Mouse (Mus musculus) Muller cell, postnatal 12 days (primary cell): ENCODE measurements around the gene Nomo1.

Source experiments
- DNase-seq: peaks from one replicate; pipeline ENCODE4 v3.0.0-alpha.2; 2015; ENCODE audit errors: inconsistent ontology term

Gene Nomo1

GRCm38 (mm10) chr7:46045882-46046281 lies 12.4 kb downstream of the Nomo1 start:
- DNase-seq: no peak

GRCm38 (mm10) chr7:46047873-46048562 lies 14.5 kb downstream of the Nomo1 start:
- DNase-seq: no peak

GRCm38 (mm10) chr7:46049981-46050380 lies 16.5 kb downstream of the Nomo1 start:
- DNase-seq: no peak

- DNase-seq: no peak
Observed at GRCm38 (mm10) chr7:46052161-46052821, 18.8 kb downstream of the Nomo1 start.

- DNase-seq: no peak
Observed at GRCm38 (mm10) chr7:46053566-46053965, 20.1 kb downstream of the Nomo1 start.

- DNase-seq: no peak
Observed at GRCm38 (mm10) chr7:46058882-46059281, 25.4 kb downstream of the Nomo1 start.

- DNase-seq: no peak
Observed at GRCm38 (mm10) chr7:46060688-46061087, 27.2 kb downstream of the Nomo1 start.

GRCm38 (mm10) chr7:46061614-46062013 lies 28.1 kb downstream of the Nomo1 start:
- no peak for DNase-seq

GRCm38 (mm10) chr7:46063296-46063695 lies 29.8 kb downstream of the Nomo1 start:
- DNase-seq: no peak

- DNase-seq: no peak
Observed at GRCm38 (mm10) chr7:46068831-46069230, 35.3 kb downstream of the Nomo1 start.

GRCm38 (mm10) chr7:46076844-46077243 lies 43.3 kb downstream of the Nomo1 start:
- no peak for DNase-seq

GRCm38 (mm10) chr7:46077675-46078074 lies 44.2 kb downstream of the Nomo1 start:
- no peak for DNase-seq

- no peak for DNase-seq
Observed at GRCm38 (mm10) chr7:46084024-46084423, 50.5 kb downstream of the Nomo1 start.

- DNase-seq: no peak
Observed at GRCm38 (mm10) chr7:46084839-46085513, 51.5 kb downstream of the Nomo1 start.

GRCm38 (mm10) chr7:46086378-46086777 lies 52.9 kb downstream of the Nomo1 start:
- DNase-seq: no peak

GRCm38 (mm10) chr7:46088241-46088640 lies 54.7 kb downstream of the Nomo1 start:
- no peak for DNase-seq

GRCm38 (mm10) chr7:46092803-46093202 lies 59.3 kb downstream of the Nomo1 start:
- no peak for DNase-seq

- peak; percentile 52 for DNase-seq
Observed at GRCm38 (mm10) chr7:46096136-46096535, 62.6 kb downstream of the Nomo1 start.

- no peak for DNase-seq
Observed at GRCm38 (mm10) chr7:46097319-46097783, 63.9 kb downstream of the Nomo1 start.

- no peak for DNase-seq
Observed at GRCm38 (mm10) chr7:46098221-46098918, 64.9 kb downstream of the Nomo1 start.

GRCm38 (mm10) chr7:46098919-46099286 lies 65.4 kb downstream of the Nomo1 start:
- no peak for DNase-seq

GRCm38 (mm10) chr7:46099682-46100081 lies 66.2 kb downstream of the Nomo1 start:
- DNase-seq: no peak
